ENCODE assay signal across 9 mouse cellular contexts in the genomic region with DNA sequence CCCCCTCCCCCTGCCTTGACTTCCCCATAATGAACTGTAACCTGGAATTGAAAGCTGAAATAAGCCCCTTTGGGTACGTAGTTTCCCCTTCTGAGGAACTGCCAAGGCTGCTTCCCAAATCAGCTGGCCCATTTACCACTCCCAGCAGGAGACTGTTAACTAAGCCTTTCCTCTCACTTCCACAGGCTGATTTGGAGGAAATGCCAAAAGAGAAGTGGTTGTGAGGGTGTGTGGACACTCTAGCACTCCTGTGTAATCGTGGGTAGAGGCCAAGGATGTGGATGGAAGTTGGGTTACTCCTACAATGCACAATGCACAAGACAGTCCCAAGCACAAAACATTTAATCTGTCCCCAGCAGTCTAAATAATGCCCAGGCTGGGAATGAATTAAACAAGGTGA. TPM values are rescaled to one million over a fixed set of nuclear protein-coding genes. Genes with fewer than 3 reads are reported as not detected.
A peak's percentile ranks its signal among the peaks of the same experiment; 100 is the strongest.
DNase-seq lines count a peak whose midpoint lies in the region; ATAC-seq and TF ChIP-seq lines count a peak whose summit lies in the region.
"Had no signal": no experiment of that assay in that cellular context is flagged by ENCODE, and none has a peak within 500 bp of the region (broad histone marks: within the 10 kb centered on the region; RNA-seq: fewer than 3 reads in every experiment).

No protein-coding gene starts in this region.

- no peak overlapping the region for H3K4me2 ChIP-seq in hindbrain, embryonic 11.5 days (replicated peaks; ENCODE audit: low read depth, low read length)
- H3K4me2 ChIP-seq in heart, embryonic 13.5 days: peak overlapping the region; percentile 90
- H3K4me2 ChIP-seq in lung, postnatal 0 days (replicated peaks; ENCODE audit: low read depth, low read length): peak overlapping the region; percentile 83

- no peak for ATAC-seq in hindbrain, embryonic 11.5 days (ENCODE audit: low FRiP score)
- ATAC-seq in heart, embryonic 13.5 days (ENCODE audit: extremely low read depth, insufficient number of reproducible peaks, low FRiP score, low TSS enrichment): no peak
- ATAC-seq in lung, postnatal 0 days: no peak

- H3K27ac ChIP-seq in hindbrain, embryonic 10.5 days: no peak overlapping the region
- H3K27ac ChIP-seq in hindbrain, embryonic 11.5 days (ENCODE audit: low read depth, low read length): no peak overlapping the region
- H3K27ac ChIP-seq in heart, embryonic 13.5 days (replicated peaks): peak overlapping the region; percentile 86; the same call in 1 of the 2 replicates
- peak overlapping the region; percentile 94 for H3K27ac ChIP-seq in lung, postnatal 0 days (ENCODE audit: low read length)
- H3K27ac ChIP-seq in left cerebral cortex, adult 2 months: no peak overlapping the region

- 0 out of 2 replicates have a peak overlapping the region, but pooled peaks have one; percentile 69 for H3K4me3 ChIP-seq in hindbrain, embryonic 10.5 days
- H3K4me3 ChIP-seq in hindbrain, embryonic 11.5 days (ENCODE audit: low read depth, low read length): no peak overlapping the region
- H3K4me3 ChIP-seq in heart, embryonic 13.5 days: peak overlapping the region; percentile 74; the same call in 1 of the 2 replicates
- H3K4me3 ChIP-seq in lung, postnatal 0 days (ENCODE audit: low read depth, low read length): peak overlapping the region; percentile 57; the same call in 1 of the 2 replicates
- no peak overlapping the region for H3K4me3 ChIP-seq in left cerebral cortex, adult 2 months

- no peak for DNase-seq in hindbrain, embryonic 10.5 days (ENCODE audit: low spot score)
- no peak for DNase-seq in hindbrain, embryonic 11.5 days (ENCODE audit: low spot score)
- peak; percentile 54 for DNase-seq in 416B (ENCODE audit: low read depth)
- peak; percentile 64 for DNase-seq in lung, postnatal 0 days (ENCODE audit: low spot score)
- no peak for DNase-seq in urinary bladder, postnatal 25 days (ENCODE audit: low spot score)
- DNase-seq in adrenal gland, adult (ENCODE audit: inconsistent age in 2 of 2, low spot score in 1 of 2): no peak
- no peak for DNase-seq in left cerebral cortex, adult 2 months (ENCODE audit: extremely low spot score in 1 of 2, low spot score in 2 of 2)

- intact Hi-C loops in left cerebral cortex, adult 2 months (cut with DNase I): no loop called here

- peaks cover 40% of the 10 kb centered on the region for H3K4me1 ChIP-seq in hindbrain, embryonic 10.5 days (replicated peaks)
- no peaks in the 10 kb centered on the region for H3K4me1 ChIP-seq in hindbrain, embryonic 11.5 days (replicated peaks; ENCODE audit: control insufficient read depth, insufficient read depth, low read length)
- peaks cover 44% of the 10 kb centered on the region for H3K4me1 ChIP-seq in heart, embryonic 13.5 days
- H3K4me1 ChIP-seq in lung, postnatal 0 days (ENCODE audit: insufficient read depth, low read depth, low read length): peaks cover 25% of the 10 kb centered on the region; the same call in 1 of the 2 replicates

- no peak for TF ChIP-seq CTCF in lung, postnatal 0 days (IDR thresholded peaks at IDR 0.05)
- TF ChIP-seq CTCF in left cerebral cortex, adult 2 months (IDR thresholded peaks at IDR 0.05): no peak

- no peak for TF ChIP-seq EP300 in lung, postnatal 0 days (IDR thresholded peaks at IDR 0.05)

- WGBS in hindbrain, embryonic 10.5 days: 74% methylated on average over 2 of the region's 2 CpGs
- WGBS in hindbrain, embryonic 11.5 days: 76% methylated on average over 2 of the region's 2 CpGs
- 54% methylated on average over 2 of the region's 2 CpGs for whole genome bisulfite sequencing in heart, embryonic 13.5 days
- 41% methylated on average over 2 of the region's 2 CpGs for WGBS in lung, postnatal 0 days

- no peaks in the 10 kb centered on the region for H3K9me3 ChIP-seq in hindbrain, embryonic 10.5 days
- no peaks in the 10 kb centered on the region for H3K9me3 ChIP-seq in hindbrain, embryonic 11.5 days (ENCODE audit: control insufficient read depth, low read length)
- peaks cover 8% of the 10 kb centered on the region for H3K9me3 ChIP-seq in heart, embryonic 13.5 days
- H3K9me3 ChIP-seq in lung, postnatal 0 days (ENCODE audit: low read length): peaks cover 2% of the 10 kb centered on the region; the same call in 1 of the 2 replicates
- H3K9me3 ChIP-seq: hindbrain, embryonic 15.5 days had no signal

- no peaks in the 10 kb centered on the region for H3K36me3 ChIP-seq in hindbrain, embryonic 10.5 days
- H3K36me3 ChIP-seq in hindbrain, embryonic 11.5 days (ENCODE audit: control insufficient read depth, insufficient read depth, low read length): no peaks in the 10 kb centered on the region
- H3K36me3 ChIP-seq in heart, embryonic 13.5 days: no peaks in the 10 kb centered on the region
- H3K36me3 ChIP-seq in lung, postnatal 0 days (ENCODE audit: insufficient read depth, low read length): no peaks in the 10 kb centered on the region
- H3K36me3 ChIP-seq: hindbrain, embryonic 15.5 days had no signal

- no peak overlapping the region for H3K9ac ChIP-seq in hindbrain, embryonic 11.5 days (ENCODE audit: low read depth, low read length)
- peak overlapping the region; percentile 89 for H3K9ac ChIP-seq in heart, embryonic 13.5 days
- no peak overlapping the region for H3K9ac ChIP-seq in lung, postnatal 0 days (replicated peaks; ENCODE audit: low read depth)

- peaks cover 45% of the 10 kb centered on the region for H3K27me3 ChIP-seq in hindbrain, embryonic 10.5 days (ENCODE audit: insufficient read depth, poor library complexity, severe bottlenecking)
- H3K27me3 ChIP-seq in hindbrain, embryonic 11.5 days (ENCODE audit: control insufficient read depth, insufficient read depth, low read length): no peaks in the 10 kb centered on the region
- no peaks in the 10 kb centered on the region for H3K27me3 ChIP-seq in heart, embryonic 13.5 days (replicated peaks)
- no peaks in the 10 kb centered on the region for H3K27me3 ChIP-seq in lung, postnatal 0 days (replicated peaks; ENCODE audit: insufficient read depth, low read length)

RNA-seq across cellular contexts. Expression of a gene that starts 0.7 kb away (rescaled TPM):
- polyA plus RNA-seq in hindbrain, embryonic 10.5 days (2016; fragmentation: Nextera tagmentation; extraction: Ambion mirVana): 5.1 TPM in 2 replicates
- polyA plus RNA-seq in hindbrain, embryonic 11.5 days (2014; fragmentation: Nextera tagmentation; extraction: Ambion mirVana): 3.1 and 5.0 TPM in 2 replicates
- 8.0 and 10.2 TPM in 2 replicates for polyA plus RNA-seq in heart, embryonic 13.5 days (2015; fragmentation: Nextera tagmentation; extraction: Ambion mirVana)
- polyA plus RNA-seq in lung, postnatal 0 days (2015; fragmentation: Nextera tagmentation; extraction: Ambion mirVana): 17.7 and 19.3 TPM in 2 replicates
- total RNA-seq in left cerebral cortex, adult 2 months (2021): 1 to 10 TPM; 3.8 to 5.9 TPM

Comparison
In these comparisons a context has a peak if more than half of its experiments do, and no peak if none do; other contexts are left out.
1. H3K4me3 ChIP-seq: peak in hindbrain, embryonic 10.5 days (single experiment), heart, embryonic 13.5 days (single experiment) and lung, postnatal 0 days (single experiment); none in hindbrain, embryonic 11.5 days (single experiment) and left cerebral cortex, adult 2 months (single experiment).
2. DNase-seq: peak in 416B (single experiment) and lung, postnatal 0 days (single experiment); none in hindbrain, embryonic 10.5 days (single experiment), hindbrain, embryonic 11.5 days (single experiment), urinary bladder, postnatal 25 days (single experiment), adrenal gland, adult (0 of 2) and left cerebral cortex, adult 2 months (0 of 2).
3. H3K27ac ChIP-seq: peak in heart, embryonic 13.5 days (single experiment) and lung, postnatal 0 days (single experiment); none in hindbrain, embryonic 10.5 days (single experiment), hindbrain, embryonic 11.5 days (single experiment) and left cerebral cortex, adult 2 months (single experiment).